Mouse (Mus musculus) kidney, postnatal 10 days (tissue): ENCODE data around the gene Lgr6.
A peak's percentile ranks its signal among the peaks of the same experiment; 100 is the strongest.

Experiments
- DNase-seq: peaks from one replicate; pipeline ENCODE4 v3.0.0; 2021; ENCODE audit warnings: mixed read lengths

The Lgr6 gene

DNA sequence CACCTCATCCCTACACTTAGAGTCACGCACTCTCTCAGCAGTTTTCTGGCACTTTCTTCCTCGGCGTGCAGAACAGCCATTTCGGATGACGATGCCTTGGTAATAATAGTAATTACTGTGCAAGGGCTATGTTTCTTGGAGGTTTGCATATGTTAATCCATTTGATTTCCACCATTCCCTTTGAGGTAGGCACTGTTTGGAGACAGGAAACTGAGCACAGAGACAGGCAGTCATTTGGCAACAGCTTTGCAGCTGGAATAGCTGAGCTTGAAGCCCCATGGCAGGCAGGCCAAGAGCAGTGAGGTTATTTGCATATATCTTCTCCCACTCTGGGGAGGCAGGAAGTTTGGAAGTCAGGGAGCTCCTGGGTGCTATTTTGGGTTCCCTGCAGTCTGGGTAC is 93.2 kb downstream of the Lgr6 start:
- no peak for DNase-seq

DNA sequence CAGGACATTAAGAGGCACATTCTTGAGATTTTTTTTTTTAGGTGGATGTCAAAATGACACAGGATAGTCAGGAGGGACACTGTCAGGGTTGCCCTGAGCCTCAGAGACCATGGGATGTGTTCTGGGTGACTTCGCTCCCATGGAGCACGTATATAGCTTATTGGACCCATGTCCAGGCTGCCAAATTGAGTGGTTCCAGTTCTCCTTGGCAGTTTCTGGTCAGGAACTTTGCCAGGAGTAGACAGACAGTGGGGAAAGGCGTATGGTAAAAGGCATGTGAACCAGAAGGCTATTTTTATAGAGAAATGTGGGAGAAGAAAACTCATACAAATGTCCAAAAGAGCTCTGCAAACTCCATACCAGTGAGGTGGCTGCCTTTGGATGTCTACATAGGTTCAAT is 95.2 kb downstream of the Lgr6 start:
- no peak for DNase-seq

DNA sequence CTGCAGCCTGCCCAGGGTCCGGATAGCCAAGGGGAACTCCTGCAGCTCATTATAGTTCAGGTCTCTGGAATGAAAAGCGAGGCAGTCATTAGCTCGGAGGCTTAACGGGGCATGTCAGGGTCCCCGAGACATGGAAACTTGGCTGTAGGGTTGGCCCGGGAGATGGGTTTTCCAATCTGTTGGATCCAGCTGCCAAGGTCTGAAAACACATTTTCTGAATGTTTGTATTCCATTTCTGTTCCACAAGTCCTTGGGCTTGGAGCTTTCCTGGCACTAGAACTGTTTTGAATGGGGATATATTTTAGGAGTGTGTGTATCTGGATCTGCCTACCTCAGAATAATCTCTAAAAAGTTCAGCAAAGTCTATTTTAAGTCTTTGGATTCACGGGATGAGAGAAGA is 99.4 kb downstream of the Lgr6 start:
- DNase-seq: no peak

DNA sequence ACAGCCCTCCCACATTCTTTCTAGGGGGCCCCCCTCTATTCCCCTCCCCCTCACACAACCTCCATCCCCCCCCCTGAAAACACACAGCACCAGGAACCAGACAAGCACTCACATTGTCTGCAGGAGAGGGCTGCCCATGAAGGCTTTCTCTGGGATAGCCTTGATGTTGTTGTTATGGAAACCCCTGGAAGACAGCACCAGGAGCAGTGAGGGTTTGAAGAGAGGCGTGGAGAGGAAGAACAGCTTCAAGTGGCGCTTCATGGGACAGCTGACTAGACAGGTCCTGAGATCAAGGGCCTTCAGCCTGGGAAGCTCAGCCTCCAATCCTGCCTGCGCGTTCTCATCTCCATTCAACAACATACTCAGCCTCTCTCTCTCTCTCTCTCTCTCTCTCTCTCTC is 101.7 kb downstream of the Lgr6 start:
- DNase-seq: no peak

DNA sequence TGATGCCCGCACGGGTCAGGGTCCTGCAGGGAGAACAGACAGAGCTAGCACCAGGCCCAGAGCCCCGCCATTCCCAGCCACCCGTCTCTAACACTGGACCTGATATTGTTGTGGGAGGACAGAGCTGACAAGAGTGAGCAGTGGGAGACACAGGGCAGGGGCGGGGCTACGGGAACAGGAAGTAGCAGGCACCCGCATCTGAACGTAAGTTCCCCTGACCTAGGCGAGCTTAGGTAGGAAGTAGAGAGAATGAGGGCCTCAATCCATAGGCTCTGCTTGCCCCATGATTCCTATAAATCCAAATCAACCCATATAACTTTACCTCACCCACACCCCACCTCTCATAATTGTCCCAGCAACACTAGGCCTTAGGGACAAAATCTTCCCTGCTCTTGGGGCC is 104.5 kb downstream of the Lgr6 start:
- DNase-seq: no peak

DNA sequence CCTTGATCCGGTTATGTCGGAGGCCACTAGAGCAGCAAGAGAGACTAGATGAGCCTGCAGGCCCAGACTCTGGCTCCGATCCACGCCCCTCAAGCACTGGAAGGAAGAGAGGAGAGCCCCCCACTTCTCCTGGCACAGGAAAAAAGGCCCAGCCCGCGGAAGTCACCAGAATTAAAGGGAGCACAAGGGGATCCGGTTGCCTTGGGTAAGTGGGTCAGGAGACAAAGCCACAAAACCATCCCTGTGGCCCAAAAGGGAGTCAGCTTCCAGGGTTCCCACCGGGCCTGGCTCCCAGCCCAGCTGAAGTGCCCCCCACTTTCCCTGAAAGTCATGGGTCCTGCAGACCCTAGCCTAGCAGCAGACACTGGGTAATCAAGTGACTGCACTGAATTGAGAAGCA is 106.8 kb downstream of the Lgr6 start:
- peak; percentile 30 for DNase-seq

DNA sequence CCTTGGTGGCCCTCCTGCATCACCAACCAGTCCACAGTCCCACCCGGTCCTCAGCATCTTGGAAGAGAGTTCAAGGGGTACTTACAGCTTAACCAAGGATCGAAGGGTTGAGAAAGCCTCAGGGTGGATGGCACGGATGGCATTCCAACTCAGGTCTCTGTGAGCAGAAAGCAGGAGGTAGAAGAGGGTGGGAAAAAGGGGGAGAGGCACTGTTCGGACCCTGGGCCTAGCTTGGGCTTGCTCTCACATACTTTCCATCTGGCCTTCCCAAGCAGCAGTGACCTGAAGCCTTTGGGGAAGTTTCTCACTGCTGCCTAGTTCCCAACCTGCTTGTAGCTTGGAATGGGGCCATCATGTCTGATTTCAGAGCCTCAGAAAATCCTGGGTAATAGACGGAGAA is 107.5 kb downstream of the Lgr6 start:
- DNase-seq: no peak

DNA sequence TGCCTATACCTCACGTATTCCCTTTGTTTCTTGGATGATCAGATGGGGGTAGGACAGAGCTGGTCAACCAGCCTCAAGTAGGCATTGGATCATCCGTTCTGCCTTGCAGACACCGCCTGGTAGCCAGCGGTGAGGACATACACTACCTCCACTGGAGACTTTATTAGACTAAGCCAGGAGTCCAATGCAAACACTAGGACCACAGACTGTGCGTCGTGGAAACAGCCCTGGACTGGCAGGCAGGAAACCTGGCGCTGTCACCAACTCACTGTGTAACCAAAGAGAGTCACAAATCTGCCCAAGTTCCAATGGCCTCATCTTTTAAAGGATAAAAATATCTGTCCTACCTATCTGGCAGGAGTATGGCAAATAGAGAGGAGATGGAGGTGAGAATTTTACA is 108.6 kb downstream of the Lgr6 start:
- no peak for DNase-seq

DNA sequence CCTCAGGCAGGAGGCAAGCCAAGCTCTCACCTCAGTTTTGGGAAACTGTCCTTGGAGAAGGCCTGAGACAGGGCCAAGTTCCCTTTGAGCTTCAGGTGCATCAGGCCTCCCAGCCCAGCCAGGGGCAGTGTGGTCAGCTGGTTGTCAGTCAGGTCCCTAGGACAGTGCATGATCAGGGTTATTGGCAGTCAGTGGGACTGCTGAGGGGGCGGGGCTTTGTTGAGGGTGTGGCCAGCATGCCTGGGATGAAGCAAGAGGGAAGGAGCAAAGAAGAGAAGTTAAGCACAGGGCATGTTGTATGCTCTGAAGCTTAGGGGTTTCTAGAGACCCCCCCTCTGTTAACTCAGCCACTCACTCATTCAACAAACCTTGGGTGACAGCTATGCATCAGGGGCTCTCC is 109.1 kb downstream of the Lgr6 start:
- DNase-seq: peak; percentile 38

DNA sequence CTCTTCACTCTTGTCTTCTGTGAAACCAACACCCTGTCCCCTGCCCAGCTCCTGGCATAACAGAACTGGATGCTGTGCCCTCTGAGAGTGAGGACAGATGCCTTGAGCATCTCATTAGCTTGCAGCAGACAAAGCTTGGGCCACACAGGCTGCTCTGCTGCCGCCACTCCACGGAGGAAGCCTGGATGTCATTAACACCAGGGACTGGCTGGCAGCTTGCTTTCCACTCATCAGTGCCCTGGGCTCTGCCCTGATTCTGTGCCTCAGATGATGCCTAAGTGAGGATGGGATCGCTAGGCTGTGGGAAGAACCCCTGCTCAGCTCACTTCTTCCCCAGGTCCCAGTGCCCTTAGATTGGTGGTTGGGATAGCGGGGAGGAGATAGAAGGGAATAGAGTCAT is 109.6 kb downstream of the Lgr6 start:
- DNase-seq: no peak

DNA sequence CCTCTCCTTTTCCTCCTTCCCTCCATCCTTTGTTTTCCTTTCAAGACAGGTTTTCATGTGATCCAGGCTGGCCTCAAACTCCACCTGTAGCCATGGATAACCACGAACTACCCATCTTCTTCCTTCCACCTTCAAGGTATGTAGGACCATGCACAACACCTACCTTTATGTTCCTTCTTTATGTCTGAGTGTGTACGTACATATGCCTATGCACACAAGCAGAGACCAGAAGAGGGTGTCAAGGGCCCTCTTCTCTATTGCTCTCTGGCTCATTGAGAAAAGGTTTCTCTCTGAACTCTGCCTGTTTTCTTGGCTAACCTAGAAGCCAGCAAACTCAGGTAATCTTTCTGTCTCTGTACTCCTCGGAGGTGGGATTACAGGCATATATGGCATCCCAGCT is 110.3 kb downstream of the Lgr6 start:
- DNase-seq: no peak

DNA sequence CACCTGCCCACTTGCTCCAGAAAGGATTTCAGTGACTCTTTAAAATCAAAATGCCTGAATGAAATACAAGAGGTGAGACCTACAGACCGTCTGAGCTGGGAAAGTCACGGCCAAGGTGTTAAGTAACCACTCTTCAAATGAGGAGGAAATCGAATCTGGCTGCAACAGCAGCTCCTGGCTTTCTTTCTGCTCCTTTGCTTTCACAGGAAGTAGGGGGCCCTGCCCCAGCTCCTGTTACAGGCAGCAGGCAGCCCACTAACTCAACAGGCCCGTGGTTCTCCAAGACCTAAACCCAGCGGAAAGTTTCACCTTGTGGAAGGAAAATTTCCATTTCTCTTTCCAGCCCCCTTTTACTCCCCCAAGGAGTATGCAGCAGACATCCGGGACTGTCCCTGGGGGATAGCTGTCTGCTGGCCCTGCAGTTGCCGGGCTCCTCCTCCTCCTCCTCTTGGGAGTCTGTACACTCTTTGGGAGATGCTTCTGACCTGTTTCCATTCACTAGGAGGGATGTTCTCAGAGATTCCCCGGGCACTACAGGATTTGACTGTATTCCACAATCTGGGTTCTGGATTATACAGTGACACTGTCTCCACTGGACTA is 112.9 kb downstream of the Lgr6 start:
- peak; percentile 64 for DNase-seq

DNA sequence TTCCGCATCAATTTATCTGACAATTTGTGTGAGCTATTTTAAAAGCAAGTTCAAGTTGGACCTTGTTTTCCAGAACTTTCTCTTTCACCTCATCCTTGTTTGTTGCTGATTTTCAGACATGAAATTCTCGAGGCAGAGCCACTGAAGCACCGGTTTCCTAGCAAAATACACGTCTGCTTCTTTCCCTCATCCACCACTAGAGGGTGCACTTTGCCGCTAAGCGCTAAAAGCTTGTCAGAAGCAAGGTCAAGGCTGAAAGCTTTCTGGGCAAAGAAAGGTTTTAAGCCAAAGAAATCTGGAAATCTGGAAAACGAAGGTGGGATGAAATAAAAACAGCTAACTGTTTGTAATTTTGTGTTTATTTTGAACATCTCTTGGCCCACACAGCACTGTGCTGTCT is 115.7 kb downstream of the Lgr6 start:
- peak; percentile 88 for DNase-seq

DNA sequence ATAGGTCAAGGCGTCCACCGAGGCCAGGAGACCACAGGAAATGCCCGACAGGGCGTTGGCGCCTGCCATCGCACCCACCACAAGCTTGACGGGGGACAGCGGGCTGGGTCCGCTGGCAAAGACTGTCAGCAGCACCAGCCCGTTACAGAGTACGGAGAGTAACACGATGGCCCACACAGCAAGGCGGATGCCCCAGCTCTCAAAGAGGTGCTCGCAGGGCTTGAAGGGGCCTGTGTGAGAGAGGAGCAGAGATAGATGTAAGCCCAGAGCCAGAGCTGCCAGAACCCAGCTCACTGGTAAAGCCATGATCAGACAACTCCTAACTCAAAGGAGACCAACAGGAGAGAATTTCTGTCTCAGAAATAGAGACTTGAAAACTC is 117.1 kb downstream of the Lgr6 start:
- no peak for DNase-seq

DNA sequence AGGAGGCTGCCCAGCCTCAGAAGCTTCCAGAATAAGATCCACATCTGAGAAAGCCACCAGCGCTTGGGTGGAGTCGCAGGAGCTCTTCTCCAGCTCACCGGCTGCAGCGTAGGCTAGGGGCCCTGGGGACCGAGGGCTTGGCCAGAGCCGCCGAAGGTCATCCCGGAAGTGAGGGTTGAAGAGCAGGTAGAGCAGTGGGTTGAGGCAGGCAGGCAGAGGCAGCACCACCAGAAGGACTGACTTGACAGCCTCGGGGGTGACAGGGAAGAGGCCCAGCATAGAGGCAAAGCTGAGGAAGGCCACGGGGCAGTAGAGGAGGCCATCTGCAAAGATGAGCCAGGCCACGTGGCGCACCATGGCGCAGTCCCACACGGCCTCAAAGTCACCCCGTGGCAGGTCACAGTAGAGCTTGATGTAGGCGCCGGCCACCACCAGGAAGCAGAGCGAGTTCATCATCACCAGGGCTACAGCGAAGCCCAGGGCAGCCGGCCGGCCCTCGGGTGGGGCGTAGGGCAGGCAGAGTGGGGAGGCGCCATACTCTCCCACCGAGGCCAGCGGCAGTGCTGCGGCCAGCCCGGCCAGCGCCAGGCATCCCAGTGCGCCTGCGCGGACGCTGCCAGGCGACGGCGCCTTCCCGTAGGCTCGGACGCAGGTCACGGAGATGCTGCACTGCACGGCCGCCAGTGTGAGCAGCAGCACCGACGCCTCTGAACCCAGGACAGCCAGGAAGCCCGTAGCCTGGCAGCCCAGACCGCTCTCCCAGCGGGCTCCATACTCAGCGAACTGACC is 117.7 kb downstream of the Lgr6 start:
- peak; percentile 80 for DNase-seq

DNA sequence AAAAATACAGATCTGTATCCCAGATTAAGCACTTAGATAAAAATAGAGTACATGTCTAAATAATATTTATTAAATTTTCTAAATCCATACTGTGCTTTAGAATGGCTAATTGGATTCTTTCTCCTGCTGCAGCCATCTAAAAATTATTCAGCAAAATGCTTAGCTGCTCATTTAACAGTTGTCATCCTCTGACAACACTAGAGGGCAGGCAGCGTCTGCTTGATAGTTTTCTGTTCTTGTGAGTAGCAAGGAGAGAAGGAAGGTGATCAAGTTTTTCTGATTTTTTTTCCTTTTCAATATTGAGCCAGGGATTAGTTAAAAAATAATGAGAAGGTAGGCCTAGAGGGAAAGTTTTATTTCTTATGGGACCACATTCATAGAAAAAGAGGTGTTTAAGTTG is 132.2 kb downstream of the Lgr6 start:
- DNase-seq: no peak

DNA sequence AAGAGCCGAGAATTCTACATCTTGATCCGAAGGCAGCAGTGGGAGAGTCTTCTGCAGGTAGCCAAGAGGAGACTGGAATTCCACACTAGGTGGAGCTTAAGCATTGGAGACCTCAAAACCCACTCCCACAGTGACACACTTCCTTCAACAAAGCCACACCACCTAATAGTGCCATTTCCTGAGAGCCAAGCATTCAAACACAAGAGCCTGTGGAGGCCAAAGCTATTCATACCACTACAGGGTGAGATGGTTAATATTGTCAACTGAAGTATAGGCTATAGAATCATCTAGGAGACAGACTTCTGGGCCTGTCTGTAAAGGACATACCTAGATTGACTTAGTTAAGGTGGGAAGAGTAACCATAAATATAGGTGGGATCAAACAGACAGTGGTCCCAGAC is 139.6 kb downstream of the Lgr6 start:
- DNase-seq: no peak

DNA sequence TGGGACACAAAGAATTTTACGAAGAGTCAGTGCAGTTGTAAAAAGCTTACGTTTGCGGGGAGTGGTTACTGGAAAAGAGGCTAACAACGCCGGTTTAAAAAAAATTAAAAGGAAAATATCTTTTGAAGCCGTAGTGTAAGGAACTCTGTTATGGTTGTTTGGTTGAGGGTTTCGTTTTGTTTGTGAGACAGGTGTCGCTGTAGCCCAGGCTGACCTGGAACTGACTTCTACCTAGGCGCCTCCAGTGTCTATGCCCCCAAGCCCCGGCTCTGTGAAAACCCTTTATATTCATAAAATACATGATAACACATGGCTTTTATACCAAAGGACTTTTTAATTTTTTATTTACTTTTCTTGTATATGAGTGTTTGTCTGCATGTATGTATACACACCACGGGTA is 142.3 kb downstream of the Lgr6 start:
- peak; percentile 37 for DNase-seq

DNA sequence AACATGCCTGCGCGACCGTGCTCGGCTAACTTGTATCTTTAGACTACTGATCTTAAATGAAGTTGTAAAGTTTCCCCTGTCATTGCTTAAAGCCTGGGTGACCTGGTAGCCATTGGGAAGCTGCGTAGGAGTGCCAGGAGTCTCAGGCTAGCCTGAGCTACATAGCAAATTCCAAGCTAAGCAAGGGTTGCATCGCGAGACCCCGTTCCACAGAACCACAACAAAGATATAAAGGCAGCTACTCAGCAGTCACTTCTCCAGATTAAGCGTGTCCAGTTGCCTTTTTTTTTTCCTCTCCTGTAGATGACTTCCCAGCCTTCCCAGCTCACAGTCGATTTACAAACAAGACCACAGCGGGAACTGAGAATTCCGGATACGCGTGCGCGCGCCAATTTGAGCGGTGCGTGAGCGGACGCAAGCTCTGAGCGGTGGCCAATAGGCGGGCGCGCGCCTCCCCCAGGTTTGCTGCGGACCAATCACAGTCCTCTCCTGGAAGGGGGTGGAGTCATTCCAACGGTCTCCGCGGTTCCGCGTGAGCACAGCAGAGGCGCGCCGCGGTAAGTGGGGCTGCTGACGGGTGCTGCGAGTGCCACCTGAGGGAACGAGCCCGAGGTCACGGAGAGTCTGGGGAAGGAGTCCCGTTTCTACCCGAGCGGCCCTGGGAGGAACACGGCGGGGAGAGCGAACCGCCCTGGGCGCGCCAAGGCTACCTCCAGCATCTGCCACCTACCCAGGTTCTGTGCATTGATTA is 142.8 kb downstream of the Lgr6 start, which contains the start of gene Ube2t:
Ube2t (plus strand) TSS at position 513 of the 751 bp plus-strand sequence.
- peak; percentile 98 for DNase-seq

DNA sequence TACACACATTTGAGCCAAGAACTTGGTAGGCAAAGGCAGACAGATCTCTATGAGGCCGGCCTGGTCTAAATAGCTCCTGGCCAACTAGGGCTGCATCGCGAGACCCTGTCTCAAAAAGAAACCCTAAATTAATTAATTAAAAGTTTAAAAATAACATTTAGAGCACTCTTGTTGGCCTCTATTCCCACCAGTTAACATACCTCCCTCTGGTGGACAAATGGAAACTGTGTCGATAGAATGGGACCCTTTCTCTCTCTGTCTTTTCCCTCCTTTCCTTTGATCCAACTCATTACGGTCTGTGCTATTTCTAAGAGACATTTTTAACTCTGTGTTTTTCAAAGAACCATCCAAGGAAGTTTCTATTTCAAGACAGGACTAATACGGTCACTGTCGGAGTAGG is 144.4 kb downstream of the Lgr6 start:
- no peak for DNase-seq

DNA sequence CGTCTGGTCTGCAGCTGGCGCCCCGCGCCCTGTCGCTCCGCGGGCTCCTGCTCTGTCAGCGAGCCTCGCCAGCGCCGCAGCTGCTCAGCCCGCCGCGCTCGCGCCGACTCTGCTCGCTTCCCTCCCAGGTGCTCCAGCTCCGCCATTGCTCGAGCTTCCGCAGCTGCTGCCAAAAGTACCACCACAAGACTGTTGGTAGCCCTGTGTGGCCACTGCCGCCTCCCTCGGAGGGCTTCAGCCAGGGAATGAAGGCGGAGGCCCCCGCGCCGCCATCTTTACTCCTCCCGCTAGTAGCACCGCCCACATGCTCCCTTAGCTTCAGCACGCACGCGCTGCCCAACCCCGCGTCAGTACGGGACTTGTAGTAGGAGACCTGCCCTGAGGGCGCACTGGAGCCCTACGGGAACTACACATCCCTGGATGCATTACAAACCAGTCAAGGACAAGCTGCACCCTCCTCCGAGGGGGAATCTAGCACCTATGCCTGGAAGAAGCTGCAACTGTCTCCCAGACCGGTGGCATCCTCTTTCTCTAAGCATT is 149.4 kb downstream of the Lgr6 start, which contains the start of gene Ppp1r12b:
Ppp1r12b (minus strand) TSS at position 306 of the 540 bp plus-strand sequence.
- DNase-seq: peak; percentile 97

DNA sequence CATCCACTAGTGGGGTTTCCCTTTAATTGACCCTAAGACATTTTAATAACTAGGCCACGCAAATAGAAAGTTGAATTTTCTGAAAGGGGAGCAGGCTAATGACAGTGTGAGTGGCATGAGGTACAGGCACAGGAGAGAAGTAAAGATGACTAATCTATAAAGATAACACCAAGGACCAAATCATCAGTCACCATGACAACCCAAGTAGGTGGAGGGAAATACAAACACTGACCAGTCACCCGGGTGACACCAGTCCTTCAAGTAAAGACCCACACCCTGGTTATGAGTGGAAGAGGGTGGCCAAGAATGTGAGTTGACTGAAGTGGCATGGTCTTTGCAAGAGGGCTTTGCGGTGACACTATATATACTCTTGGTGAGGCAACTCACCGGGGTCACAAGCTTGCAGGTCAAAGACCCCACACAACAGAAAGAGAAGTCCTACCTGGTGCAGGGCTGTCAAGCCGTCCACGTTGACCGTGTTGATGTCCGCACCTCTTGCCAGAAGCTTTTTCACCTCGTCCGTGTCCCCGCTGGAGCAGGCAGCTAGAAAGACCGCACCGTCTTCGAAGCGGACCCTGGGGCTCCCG is 149.9 kb downstream of the Lgr6 start:
- DNase-seq: no peak

DNA sequence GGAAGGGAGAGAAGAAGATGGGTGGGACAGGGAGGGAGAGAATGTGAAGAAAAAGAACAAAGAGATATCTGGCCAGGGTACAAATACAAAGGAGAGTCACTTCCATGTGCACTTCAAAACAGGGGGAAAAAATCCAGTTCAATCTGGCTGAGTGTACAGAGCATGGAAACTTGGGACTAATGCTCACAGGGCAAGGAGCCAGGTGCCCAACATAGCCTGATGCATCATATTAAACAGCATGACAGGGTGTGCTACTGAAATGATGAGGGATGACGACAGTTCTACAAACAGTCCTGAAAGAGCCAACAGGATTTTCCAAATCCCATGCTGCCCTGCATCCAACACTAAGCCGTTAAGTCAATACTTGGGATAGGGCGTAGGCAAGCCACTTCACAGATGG is 155.1 kb downstream of the Lgr6 start:
- DNase-seq: no peak
